Mouse (Mus musculus): ENCODE measurements around the gene Cyth1.
A peak's percentile ranks its signal among the peaks of the same experiment; 100 is the strongest.

Cyth1 gene

DNA sequence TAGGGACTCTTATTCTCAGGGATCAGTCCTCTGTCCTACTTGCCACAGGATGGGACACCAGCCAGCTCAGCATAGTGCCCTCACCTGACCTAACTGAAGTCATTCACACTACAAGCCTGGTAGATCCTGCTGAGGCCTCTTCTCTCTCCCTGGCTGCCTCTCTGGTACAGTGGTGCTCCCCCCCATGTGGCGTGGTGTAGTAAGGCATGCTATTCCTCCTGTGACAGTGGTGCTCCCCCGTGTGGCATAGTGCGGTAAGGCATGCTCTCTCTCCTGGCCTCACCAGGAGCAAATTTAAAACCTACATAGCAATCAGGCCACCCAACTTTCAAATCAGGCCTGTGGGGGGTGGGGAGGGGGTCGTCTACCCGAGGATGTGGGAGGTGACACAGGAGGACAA, 144.4 kb downstream of the Cyth1 start:
- peak; percentile 92 for DNase-seq (ENCODE audit: low spot score)

DNA sequence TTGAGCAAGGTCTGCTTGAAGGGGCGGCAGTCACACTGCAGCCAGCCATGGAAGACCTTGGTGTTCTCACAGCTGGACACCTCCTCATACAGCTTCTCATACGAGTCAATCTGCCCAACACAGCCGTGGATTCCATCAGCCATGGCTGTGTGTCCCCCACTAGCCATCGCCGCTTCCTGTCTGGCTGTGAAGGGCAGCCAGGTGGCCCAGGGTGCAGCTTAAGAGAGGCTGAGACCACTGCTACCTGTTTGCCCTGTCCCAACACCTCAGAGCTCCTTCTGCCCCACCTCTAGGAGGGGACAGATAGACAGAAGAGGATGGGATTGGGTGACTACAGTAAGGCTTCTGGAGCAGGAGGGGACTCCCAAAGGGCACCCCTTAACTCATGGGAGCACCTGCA, 145.0 kb downstream of the Cyth1 start:
- DNase-seq (ENCODE audit: low spot score) = no peak

DNA sequence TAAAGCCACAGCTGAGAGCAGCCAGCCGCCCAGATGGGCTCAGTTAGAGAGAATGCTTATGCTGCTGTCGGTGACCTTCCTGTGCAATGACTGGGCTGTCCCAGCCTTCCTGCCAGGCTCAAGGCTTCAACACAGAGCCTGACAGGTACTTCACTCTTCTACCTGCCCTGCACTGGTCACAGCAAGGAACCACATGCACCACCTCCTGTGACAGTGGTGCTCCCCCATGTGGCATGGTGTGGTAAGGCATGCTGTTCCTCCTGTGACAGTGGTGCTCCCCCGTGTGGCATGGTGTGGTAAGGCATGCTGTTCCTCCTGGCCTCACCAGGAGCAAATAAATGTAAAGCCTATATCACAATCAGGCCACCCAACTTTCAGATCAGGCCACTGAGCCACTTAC, 145.6 kb downstream of the Cyth1 start:
- DNase-seq (ENCODE audit: low spot score) = peak; percentile 89

DNA sequence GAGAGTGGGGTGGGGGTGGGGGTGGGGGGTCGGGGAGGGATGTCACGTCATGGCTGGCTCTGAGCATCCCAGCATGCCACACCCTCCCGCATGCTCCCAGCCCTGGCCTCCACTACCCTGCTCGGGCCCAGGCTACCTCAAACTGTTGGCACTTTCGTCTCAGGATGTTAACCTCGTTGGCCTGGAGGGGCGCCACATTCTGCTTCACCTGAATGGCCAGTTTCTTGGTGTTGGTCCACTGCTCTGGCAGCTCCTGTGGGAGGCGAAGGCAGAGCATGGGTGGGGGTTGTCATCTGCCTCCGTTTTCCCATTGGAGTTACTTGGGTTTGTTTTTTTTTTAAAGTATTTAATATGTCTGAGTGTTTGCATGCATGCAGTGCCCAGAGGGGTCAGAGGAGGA, 147.3 kb downstream of the Cyth1 start:
- no peak for DNase-seq (ENCODE audit: low spot score)

DNA sequence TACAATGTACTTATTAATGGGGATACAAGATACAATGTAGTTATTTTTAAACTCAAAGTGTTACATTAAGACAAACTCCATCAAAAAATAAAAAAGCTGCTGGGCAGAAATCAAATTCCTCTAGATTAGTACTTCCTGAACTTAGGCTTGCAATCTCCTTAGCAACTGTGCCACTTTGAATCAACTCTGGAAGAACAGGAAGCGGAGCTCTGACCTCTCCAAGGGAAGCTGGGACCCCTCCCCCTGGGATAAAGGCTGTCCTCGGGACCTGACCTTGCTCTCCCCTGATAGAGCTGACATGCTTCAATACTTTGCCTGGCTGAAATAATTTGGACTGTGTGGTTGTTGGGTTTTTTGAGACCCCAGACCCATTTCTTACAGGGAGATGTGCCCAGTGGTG, 151.7 kb downstream of the Cyth1 start:
- no peak for DNase-seq (ENCODE audit: low spot score)

DNA sequence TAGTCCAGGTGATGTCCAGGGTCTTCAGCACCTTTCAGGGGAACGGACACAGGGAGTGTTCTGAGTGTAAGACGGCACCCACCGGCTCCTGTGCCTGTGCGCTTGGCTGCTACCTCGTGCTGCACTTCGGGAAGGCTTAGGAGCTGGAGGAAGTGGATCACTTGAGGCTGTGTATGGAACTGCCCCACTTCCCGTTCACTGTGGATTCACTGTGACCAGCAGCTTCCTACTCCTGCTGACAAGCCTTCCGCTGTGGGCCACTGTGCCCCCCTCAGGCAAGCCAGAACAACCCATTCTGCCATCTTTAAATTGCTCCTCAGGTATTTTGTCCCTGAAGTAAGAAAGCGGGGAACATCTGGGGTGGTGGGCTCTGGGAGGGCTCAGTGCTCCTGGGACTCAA, 153.4 kb downstream of the Cyth1 start:
- no peak for DNase-seq (ENCODE audit: low spot score)

DNA sequence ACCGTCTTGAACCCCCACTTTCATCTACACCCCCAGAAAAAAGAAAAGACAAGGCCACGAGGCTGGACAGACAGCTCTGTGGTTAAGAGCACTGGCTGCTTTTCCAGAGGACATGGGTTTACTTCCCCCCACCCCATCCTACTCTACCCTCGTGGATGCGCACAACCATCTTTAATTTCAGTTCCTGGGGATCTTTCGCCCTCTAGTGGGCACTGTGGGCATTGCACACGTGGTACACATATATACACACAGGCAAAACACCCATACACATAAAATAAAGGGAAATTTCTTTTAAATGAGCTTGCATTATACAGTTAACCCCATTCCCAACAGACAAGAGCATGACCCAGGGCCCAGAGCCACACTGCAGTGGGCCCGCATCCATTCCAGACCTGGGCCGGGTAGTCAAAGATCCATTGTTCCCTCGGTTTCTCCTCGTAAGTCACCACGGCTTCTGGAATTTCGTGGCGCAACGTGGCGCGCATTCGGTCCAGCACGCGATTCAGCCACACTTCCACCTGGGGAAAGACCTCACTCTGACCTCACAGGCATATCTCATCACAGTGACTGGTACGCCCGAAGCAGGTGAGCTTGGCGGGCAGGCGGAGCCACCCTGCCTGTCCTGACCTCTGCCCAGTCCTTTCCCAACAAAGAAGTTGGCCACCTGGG, 157.3 kb downstream of the Cyth1 start:
- no peak for DNase-seq (ENCODE audit: low spot score)

DNA sequence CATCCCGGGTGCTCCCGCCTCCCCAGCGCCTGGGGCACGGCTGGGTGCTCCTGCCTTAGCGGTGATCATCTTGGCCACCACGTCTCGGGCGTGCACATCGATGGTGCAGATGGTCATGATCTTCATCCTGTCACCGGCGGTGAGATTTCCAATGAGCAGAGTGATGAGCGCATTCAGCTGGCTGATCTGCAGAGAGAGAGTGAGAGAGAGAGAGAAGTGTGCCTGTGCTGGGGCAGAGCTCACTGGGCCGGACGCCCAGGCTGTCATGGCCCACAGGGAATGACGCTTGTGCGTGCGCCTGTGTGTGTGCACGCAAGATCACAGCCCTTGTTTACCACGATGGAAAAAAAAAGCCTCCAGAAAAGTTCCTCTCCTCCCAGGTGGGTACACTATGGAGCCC, 159.5 kb downstream of the Cyth1 start:
- DNase-seq (ENCODE audit: low spot score) = no peak

DNA sequence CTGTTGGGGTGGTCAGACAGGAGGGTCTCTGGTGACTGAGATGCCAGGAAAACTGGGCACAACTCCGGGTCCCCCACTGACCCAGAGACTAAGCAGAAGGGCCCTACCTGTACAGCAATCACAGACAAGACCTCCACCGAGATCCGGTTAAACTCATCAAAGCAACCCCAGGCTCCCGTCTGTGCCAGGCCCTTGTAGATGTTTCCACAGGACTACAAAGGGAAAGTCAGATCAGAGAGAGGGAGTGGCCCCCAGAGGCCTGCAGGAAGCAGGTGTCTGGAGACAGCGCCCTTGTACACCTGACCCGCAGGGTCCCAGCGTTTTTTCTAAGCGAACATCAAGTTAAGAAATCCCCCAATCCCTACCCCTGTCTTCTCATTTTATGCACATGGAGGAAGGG, 162.4 kb downstream of the Cyth1 start:
- no peak for DNase-seq (ENCODE audit: low spot score)

DNA sequence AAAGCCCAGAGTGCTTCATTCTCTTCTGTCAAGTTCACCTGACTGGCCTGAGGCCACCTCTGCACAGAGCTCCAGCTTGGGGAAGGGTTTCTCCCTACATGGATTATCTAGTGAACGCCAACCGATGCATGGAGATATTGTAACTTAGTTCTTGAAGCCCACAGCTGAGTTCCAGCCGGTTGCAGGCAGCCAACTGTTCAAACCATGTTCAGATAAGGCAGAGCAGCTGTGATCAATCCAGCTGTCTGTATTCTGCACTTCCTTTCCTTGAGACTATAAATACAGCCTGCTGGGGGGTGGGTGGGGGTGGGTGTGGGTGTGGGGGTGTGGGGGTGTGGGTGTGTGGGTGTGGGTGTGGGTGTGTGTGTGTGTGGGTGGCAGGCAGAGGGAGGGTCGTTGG, 163.2 kb downstream of the Cyth1 start:
- no peak for DNase-seq (ENCODE audit: low spot score)

DNA sequence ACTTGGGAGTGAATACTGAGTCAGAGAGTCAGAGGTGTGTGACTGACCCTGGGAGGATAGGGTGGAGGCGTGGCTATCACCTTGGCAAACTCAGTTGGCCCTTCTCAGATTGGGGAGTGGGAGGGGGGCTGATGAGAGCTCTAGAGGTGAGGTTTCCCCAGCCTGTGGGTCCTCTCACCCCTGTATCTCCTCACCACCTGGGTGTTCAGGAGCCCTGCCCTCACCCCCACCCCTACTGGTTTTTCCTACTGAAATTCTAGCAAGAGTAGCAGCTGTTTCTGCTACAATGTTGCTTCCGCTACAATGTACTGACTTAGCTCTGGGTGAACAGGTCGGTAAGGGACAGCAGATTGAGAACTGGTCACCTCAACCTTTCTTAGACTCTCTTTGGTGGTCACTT, 164.1 kb downstream of the Cyth1 start:
- DNase-seq (ENCODE audit: low spot score) = no peak

DNA sequence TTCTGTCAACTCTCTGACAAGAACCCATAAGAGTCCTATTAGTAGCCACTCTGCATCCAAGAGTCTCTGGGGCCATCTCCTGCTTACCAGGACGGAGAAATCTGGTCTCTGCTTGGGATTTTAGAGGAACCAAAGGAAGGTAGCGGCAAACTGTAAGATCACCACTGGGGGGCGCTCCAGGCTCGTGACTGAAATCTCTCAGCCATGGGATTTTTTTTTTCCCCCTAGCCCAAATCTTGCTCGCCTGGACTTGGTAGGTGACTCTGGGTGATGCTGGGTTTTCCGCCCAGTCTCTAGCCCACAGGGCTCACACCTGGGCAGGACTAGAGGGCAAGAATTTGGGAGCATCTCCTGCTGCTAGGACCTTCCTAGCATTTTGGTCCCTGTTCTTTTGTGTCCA, 164.6 kb downstream of the Cyth1 start:
- peak; percentile 57 for DNase-seq (ENCODE audit: low spot score)

DNA sequence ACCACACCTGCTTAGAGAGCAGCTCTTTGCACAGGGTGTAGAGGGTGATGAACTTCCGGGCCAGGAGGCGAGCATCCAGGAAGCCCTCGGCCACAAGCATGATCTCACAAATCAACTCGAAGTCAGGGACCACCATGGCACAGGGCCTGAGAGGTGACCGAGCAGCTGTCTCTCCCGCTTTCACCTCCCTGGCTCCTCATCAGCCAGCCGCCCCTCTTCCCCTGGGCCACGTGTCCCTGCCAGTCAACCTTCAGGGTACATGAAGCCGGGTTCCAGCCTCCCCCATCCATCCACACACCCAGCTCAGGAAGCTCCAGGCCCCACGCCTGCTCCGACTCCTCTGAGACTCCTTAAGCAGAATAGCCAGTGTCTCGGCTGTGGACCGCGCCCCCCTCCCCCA, 166.1 kb downstream of the Cyth1 start:
- DNase-seq (ENCODE audit: low spot score) = no peak

Data from adipocyte (in vitro differentiated cells).